Mouse (Mus musculus): Measurements from ENCODE around the gene Meis1. TPM values are rescaled to one million over a fixed set of nuclear protein-coding genes. Genes with fewer than 3 reads are reported as not detected.

Meis1 gene
- 15.6 and 16.5 TPM in 2 replicates for polyA plus RNA-seq (2015; fragmentation: Nextera tagmentation; extraction: Ambion mirVana)

GRCm38 (mm10) chr11:19018489-19019203 is at the start of gene Meis1:
Gene Meis1 (minus strand): TSS chr11:19018985.
- DNase-seq (ENCODE audit: low spot score) = peak; percentile 85

- DNase-seq (ENCODE audit: low spot score) = no peak
Measured at GRCm38 (mm10) chr11:19067334-19067733, 48.5 kb upstream of the Meis1 start.

- DNase-seq (ENCODE audit: low spot score) = no peak
Measured at GRCm38 (mm10) chr11:19049276-19049675, 30.5 kb upstream of the Meis1 start.

- DNase-seq (ENCODE audit: low spot score) = no peak
Measured at GRCm38 (mm10) chr11:19036595-19037166, 17.9 kb upstream of the Meis1 start.

- peak; percentile 17 for DNase-seq (ENCODE audit: low spot score)
Measured at GRCm38 (mm10) chr11:19026581-19027561, 8.1 kb upstream of the Meis1 start.

DNA sequence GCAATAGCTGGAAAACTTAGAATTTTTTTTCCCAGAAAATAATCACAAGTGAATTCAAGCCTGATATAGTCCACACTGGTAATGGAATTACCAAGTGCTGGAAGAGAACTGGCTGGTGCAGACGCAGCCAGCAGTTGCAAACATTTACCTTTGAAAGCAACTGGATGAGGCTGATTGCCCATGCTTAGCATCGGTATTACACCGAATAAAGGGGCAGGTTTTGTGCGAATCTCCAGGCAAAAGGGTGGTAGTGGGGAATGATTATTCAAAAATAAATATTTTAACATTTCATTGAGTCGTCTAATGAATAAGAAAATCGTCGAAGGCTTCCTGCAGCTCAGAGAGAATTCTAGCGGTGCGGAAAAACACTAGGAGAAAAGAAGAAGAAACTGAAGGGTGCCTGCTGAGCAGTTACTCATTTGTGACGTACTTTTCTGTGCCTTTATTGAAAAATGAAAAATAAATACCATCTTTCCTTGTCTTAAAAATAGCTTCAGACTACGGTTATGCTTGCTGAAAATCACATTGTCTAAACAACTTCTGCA is 7.3 kb upstream of the Meis1 start:
- DNase-seq (ENCODE audit: low spot score) = no peak

GRCm38 (mm10) chr11:19024496-19025265 is 5.9 kb upstream of the Meis1 start:
- peak; percentile 35 for DNase-seq (ENCODE audit: low spot score)

- DNase-seq (ENCODE audit: low spot score) = no peak
Measured at GRCm38 (mm10) chr11:19023356-19023755, 4.6 kb upstream of the Meis1 start.

DNA sequence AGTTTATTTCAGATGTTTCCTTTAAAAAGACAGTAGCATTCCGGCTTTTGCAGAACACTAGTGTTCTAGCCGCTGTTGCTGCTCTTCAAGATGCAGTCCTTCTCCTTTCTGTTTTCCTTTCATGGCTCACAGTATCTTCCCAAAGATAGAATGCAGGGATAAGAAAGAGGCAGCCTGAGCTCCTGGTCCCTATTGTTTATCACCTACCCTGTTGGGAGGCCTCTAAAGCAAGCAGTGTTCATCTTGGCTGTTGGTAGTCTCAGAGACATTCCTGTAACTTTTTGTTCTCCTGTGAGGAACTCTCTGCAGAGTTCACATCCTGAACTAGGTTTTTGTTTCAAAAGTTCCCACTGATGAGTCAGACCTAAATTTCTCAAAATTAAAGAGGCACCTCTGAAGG is 3.8 kb upstream of the Meis1 start:
- DNase-seq (ENCODE audit: low spot score) = no peak

- DNase-seq (ENCODE audit: low spot score) = peak; percentile 9
Measured at GRCm38 (mm10) chr11:19020951-19021710, 2.3 kb upstream of the Meis1 start.

DNA sequence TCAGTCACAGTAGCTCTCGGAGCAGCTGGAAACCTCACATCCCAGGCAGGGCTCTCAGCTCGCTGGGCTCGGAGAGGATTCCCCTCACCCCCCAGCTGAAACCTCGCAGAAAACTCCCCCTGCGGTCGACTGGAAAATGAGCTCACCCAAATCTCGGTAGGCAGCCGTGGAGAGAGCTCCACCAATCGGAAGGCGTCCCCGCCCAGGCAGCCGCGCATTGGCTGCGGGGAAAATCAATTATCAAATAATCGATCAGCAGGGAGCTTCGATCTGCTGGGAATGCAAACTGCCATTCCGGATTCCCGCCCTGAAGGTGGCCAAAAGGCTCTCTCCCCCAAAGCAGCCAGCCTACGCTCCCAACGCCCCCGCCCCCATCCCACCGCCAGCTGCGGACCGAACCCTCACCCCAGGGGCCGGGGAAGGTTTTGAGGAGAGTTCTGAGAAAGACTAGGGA is 1.6 kb upstream of the Meis1 start:
- DNase-seq (ENCODE audit: low spot score) = peak; percentile 86

- DNase-seq (ENCODE audit: low spot score) = peak; percentile 41
Measured at GRCm38 (mm10) chr11:19019204-19020171, 703 bp upstream of the Meis1 start.

- no peak for DNase-seq (ENCODE audit: low spot score)
Measured at GRCm38 (mm10) chr11:19017719-19018413, 919 bp downstream of the Meis1 start.

- DNase-seq (ENCODE audit: low spot score) = no peak
Measured at GRCm38 (mm10) chr11:19017262-19017661, 1.5 kb downstream of the Meis1 start.

DNA sequence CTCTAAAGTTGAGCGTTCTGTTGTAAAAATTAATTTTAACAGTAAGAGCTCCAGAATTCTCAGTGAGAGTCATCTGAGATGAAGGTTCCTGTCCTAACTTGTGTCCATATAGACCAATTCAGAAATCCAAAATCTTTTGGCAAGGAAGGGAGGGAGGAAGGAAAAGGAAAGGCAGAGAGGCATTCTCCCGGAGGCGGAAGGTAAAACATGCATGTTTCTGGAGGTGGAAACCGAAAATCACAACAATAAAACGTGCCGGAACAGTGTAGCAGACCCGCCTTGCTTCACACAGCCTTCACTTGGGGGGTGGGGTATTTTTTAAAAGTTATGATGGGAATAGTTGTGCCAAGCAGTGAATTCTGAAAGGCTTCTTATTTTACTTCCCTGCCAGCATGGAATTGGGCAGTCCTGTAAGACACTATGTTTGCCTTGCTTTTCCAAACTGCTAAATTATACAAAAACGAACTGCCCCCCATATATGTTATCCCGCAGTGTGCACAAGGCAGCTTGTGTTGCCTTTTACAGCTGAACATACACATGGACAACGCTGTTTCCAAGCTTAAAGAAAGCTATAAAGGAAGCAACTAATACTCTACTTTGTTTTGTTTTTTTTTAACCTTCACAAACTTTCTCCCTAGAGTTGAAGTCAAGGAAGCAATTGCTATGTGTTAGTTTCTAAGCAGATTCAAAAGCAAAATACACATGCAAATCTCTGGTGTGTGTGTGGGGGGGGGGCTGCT is 2.1 kb downstream of the Meis1 start:
- no peak for DNase-seq (ENCODE audit: low spot score)

GRCm38 (mm10) chr11:19015731-19016461 is 2.9 kb downstream of the Meis1 start:
- no peak for DNase-seq (ENCODE audit: low spot score)

- no peak for DNase-seq (ENCODE audit: low spot score)
Measured at GRCm38 (mm10) chr11:19015381-19015730, 3.4 kb downstream of the Meis1 start.
